Mouse (Mus musculus): ENCODE data around the gene Scrg1.
A peak's percentile ranks its signal among the peaks of the same experiment; 100 is the strongest.

GRCm38 (mm10) chr8:57487441-57488155, 31.9 kb downstream of the Scrg1 start, which contains the start of gene Sap30:
- TF ChIP-seq CTCF (IDR thresholded peaks at IDR 0.05; ENCODE audit: low read depth) (no peak), EP300 (IDR thresholded peaks at IDR 0.05; ENCODE audit: low read depth) (peak; percentile 20; the same call in 1 of the 2 replicates)
